Mouse (Mus musculus) granulocyte monocyte progenitor cell, adult 5-6 weeks (primary cell): ENCODE data around the gene Was. TPM values are rescaled to one million over a fixed set of nuclear protein-coding genes. Genes with fewer than 3 reads are reported as not detected.
"Not testable (repeated sequence)": the region's sequence is repeated elsewhere in the genome, so short reads cannot be mapped to it uniquely, and the experiment has no call there.

ENCODE experiments used
- ATAC-seq: replicated peaks from 2 replicates; pipeline ENCODE4 v1.8.0; 2016; ENCODE audit warnings: mild to moderate bottlenecking, moderate TSS enrichment, inconsistent platforms; ENCODE audit not compliant: poor library complexity, severe bottlenecking
- total RNA-seq, 2 experiments: library from RNA; stranded (forward) in 1 of 2; stranded (reverse) in 1 of 2; fragments of 200-712, 200-1000 nt in 1 of 2; fragments of >200 nt in 1 of 2; fragmentation: Nextera tagmentation in 1 of 2; gene quantifications; 2 replicates each; pipeline ENCODE4 v1.2.3; 2014 to 2017

The Was gene
- total RNA-seq, 2 experiments from 2014 or later: 88.2 to 114 TPM

- no peak for ATAC-seq
These were observed 15.2 kb downstream of the Was start for GRCm38 (mm10) chrX:8075104-8075503.

GRCm38 (mm10) chrX:8074430-8075014 lies 15.8 kb downstream of the Was start, which contains the start of gene Suv39h1:
Gene Suv39h1, minus strand, starts transcription at chrX:8074760.
- peak; percentile 95 for ATAC-seq

GRCm38 (mm10) chrX:8073881-8074429 lies 16.3 kb downstream of the Was start:
- ATAC-seq: peak; percentile 29

GRCm38 (mm10) chrX:8069166-8069565 lies 21.1 kb downstream of the Was start:
- no peak for ATAC-seq

- ATAC-seq: not testable (repeated sequence)
These were observed 39.1 kb downstream of the Was start for GRCm38 (mm10) chrX:8051044-8051781.

- ATAC-seq: peak; percentile 40; the same call in 1 of the 2 replicates
These were observed 57.3 kb downstream of the Was start for GRCm38 (mm10) chrX:8033009-8033408.

Other genes with a start within 250 kb of the Was start
- gene Otud5, start 249.1 kb downstream of the Was start, total RNA-seq (2014; fragmentation: Nextera tagmentation): 44.0 and 47.5 TPM in 2 replicates
- 56.4 and 57.4 TPM in 2 replicates for gene Otud5, start 249.1 kb downstream of the Was start, total RNA-seq (2017)
- gene Pim2, start 212.2 kb downstream of the Was start, total RNA-seq (2014; fragmentation: Nextera tagmentation): 6.3 and 7.1 TPM in 2 replicates
- 0.78 and 1.5 TPM in 2 replicates for gene Pim2, start 212.2 kb downstream of the Was start, total RNA-seq (2017)
- 18.7 and 35.6 TPM in 2 replicates for gene Slc35a2, start 206.5 kb downstream of the Was start, total RNA-seq (2014; fragmentation: Nextera tagmentation)
- gene Slc35a2, start 206.5 kb downstream of the Was start, total RNA-seq (2017): 14.6 and 19.6 TPM in 2 replicates
- gene Pqbp1, start 191.2 kb downstream of the Was start, total RNA-seq (2014; fragmentation: Nextera tagmentation): 53.9 and 80.4 TPM in 2 replicates
- 130 and 144 TPM in 2 replicates for gene Pqbp1, start 191.2 kb downstream of the Was start, total RNA-seq (2017)
- 80.9 and 119 TPM in 2 replicates for gene Timm17b, start 191.1 kb downstream of the Was start, total RNA-seq (2014; fragmentation: Nextera tagmentation)
- 62.7 and 111 TPM in 2 replicates for gene Timm17b, start 191.1 kb downstream of the Was start, total RNA-seq (2017)
- gene Gm10491, start 182.7 kb downstream of the Was start, total RNA-seq (2014; fragmentation: Nextera tagmentation): not detected in 2 replicates
- not detected in 2 replicates for gene Gm10491, start 182.7 kb downstream of the Was start, total RNA-seq (2017)
- gene Gm10490, start 181.0 kb downstream of the Was start, total RNA-seq (2014; fragmentation: Nextera tagmentation): not detected in 2 replicates
- gene Gm10490, start 181.0 kb downstream of the Was start, total RNA-seq (2017): not detected in 2 replicates
- gene Pcsk1n, start 170.7 kb downstream of the Was start, total RNA-seq (2014; fragmentation: Nextera tagmentation): not detected in 2 replicates
- gene Pcsk1n, start 170.7 kb downstream of the Was start, total RNA-seq (2017): not detected in 2 replicates
- gene Eras, start 161.9 kb downstream of the Was start, total RNA-seq (2014; fragmentation: Nextera tagmentation): not detected in 2 replicates
- not detected in 2 replicates for gene Eras, start 161.9 kb downstream of the Was start, total RNA-seq (2017)
- gene Hdac6, start 142.6 kb downstream of the Was start, total RNA-seq (2014; fragmentation: Nextera tagmentation): 11.5 and 13.5 TPM in 2 replicates
- 7.5 and 8.0 TPM in 2 replicates for gene Hdac6, start 142.6 kb downstream of the Was start, total RNA-seq (2017)
- 2.2 and 4.5 TPM in 2 replicates for gene Gata1, start 112.4 kb downstream of the Was start, total RNA-seq (2014; fragmentation: Nextera tagmentation)
- gene Gata1, start 112.4 kb downstream of the Was start, total RNA-seq (2017): 3.6 and 4.2 TPM in 2 replicates
- not detected in 2 replicates for gene Glod5, start 72.0 kb downstream of the Was start, total RNA-seq (2014; fragmentation: Nextera tagmentation)
- not detected in 2 replicates for gene Glod5, start 72.0 kb downstream of the Was start, total RNA-seq (2017)
- gene Suv39h1, start 15.7 kb downstream of the Was start, total RNA-seq (2014; fragmentation: Nextera tagmentation): 80.1 and 105 TPM in 2 replicates
- 79.8 and 82.4 TPM in 2 replicates for gene Suv39h1, start 15.7 kb downstream of the Was start, total RNA-seq (2017)
- gene Wdr13, start 42.4 kb upstream of the Was start, total RNA-seq (2014; fragmentation: Nextera tagmentation): 25.6 and 30.5 TPM in 2 replicates
- 15.6 and 17.4 TPM in 2 replicates for gene Wdr13, start 42.4 kb upstream of the Was start, total RNA-seq (2017)
- gene Rbm3, start 55.4 kb upstream of the Was start, total RNA-seq (2014; fragmentation: Nextera tagmentation): 877 and 914 TPM in 2 replicates
- gene Rbm3, start 55.4 kb upstream of the Was start, total RNA-seq (2017): 1,015 and 1,242 TPM in 2 replicates
- 6.7 and 10.8 TPM in 2 replicates for gene Tbc1d25, start 85.7 kb upstream of the Was start, total RNA-seq (2014; fragmentation: Nextera tagmentation)
- 4.1 and 4.4 TPM in 2 replicates for gene Tbc1d25, start 85.7 kb upstream of the Was start, total RNA-seq (2017)
- gene Ebp, start 103.0 kb upstream of the Was start, total RNA-seq (2014; fragmentation: Nextera tagmentation): 69.1 and 79.2 TPM in 2 replicates
- 67.8 and 107 TPM in 2 replicates for gene Ebp, start 103.0 kb upstream of the Was start, total RNA-seq (2017)
- gene Porcn, start 116.0 kb upstream of the Was start, total RNA-seq (2014; fragmentation: Nextera tagmentation): not detected in 2 replicates
- gene Porcn, start 116.0 kb upstream of the Was start, total RNA-seq (2017): not detected in 2 replicates
- gene Ftsj1, start 161.9 kb upstream of the Was start, total RNA-seq (2014; fragmentation: Nextera tagmentation): 32.7 and 34.2 TPM in 2 replicates
- 20.5 and 37.1 TPM in 2 replicates for gene Ftsj1, start 161.9 kb upstream of the Was start, total RNA-seq (2017)
- gene Slc38a5, start 180.6 kb upstream of the Was start, total RNA-seq (2014; fragmentation: Nextera tagmentation): 0.32 TPM in 1 of 2 replicates, not detected in the other
- 0.26 TPM in 1 of 2 replicates, not detected in the other for gene Slc38a5, start 180.6 kb upstream of the Was start, total RNA-seq (2017)
- not detected in 2 replicates for gene Ssxb10, start 236.9 kb upstream of the Was start, total RNA-seq (2014; fragmentation: Nextera tagmentation)
- not detected in 2 replicates for gene Ssxb10, start 236.9 kb upstream of the Was start, total RNA-seq (2017)